In genomic region chr11:12545771-12546170, GRCm38 (mm10) we compare ENCODE assay signal across 35 mouse cellular contexts.
"Had no signal": no experiment of that assay in that cellular context is flagged by ENCODE, and none has a peak within 500 bp of the region (broad histone marks: within the 10 kb centered on the region; RNA-seq: fewer than 3 reads in every experiment).

No protein-coding gene starts in this region.

- H3K9me3 ChIP-seq: heart, embryonic 10.5 days; heart, embryonic 12.5 days; heart, embryonic 13.5 days; heart, embryonic 15.5 days; hindbrain, embryonic 10.5 days; hindbrain, embryonic 12.5 days; hindbrain, embryonic 13.5 days; hindbrain, embryonic 15.5 days; intestine, embryonic 15.5 days; kidney, embryonic 15.5 days had no signal

- H3K4me3 ChIP-seq: heart, embryonic 10.5 days; heart, embryonic 12.5 days; heart, embryonic 13.5 days; heart, embryonic 15.5 days; hindbrain, embryonic 10.5 days; hindbrain, embryonic 12.5 days; hindbrain, embryonic 13.5 days; hindbrain, embryonic 15.5 days; intestine, embryonic 15.5 days; kidney, embryonic 15.5 days; layer of hippocampus, adult 2 months; left cerebral cortex, adult 2 months had no signal

- ATAC-seq: hindbrain, embryonic 16.5 days; hindbrain, postnatal 0 days; inflammation-experienced regulatory T-cells, adult 6 months; intestine, embryonic 15.5 days; intestine, embryonic 16.5 days; intestine, postnatal 0 days had no signal

- H3K27ac ChIP-seq: heart, embryonic 10.5 days; heart, embryonic 13.5 days; heart, embryonic 15.5 days; hindbrain, embryonic 10.5 days; hindbrain, embryonic 12.5 days; hindbrain, embryonic 13.5 days; hindbrain, embryonic 14.5 days; hindbrain, embryonic 15.5 days; hindbrain, postnatal 0 days; intestine, embryonic 15.5 days; kidney, embryonic 15.5 days; kidney, postnatal 0 days; layer of hippocampus, adult 2 months; left cerebral cortex, adult 2 months had no signal

- DNase-seq: heart, postnatal 10 days; heart, postnatal 14 days; heart, postnatal 36 days; heart, postnatal 4 days; kidney, adult 11 months; kidney, adult 18-20 months; kidney, adult 2 months; kidney, adult 8-10 months; kidney, adult 9 months; kidney, postnatal 10 days; kidney, postnatal 14 days; kidney, postnatal 25 days; kidney, postnatal 36 days; kidney, postnatal 4 days; layer of hippocampus, postnatal 36 days had no signal

- H3K4me1 ChIP-seq: heart, embryonic 10.5 days; heart, embryonic 12.5 days; heart, embryonic 13.5 days; heart, embryonic 15.5 days; hindbrain, embryonic 10.5 days; hindbrain, embryonic 12.5 days; hindbrain, embryonic 13.5 days; hindbrain, embryonic 15.5 days; intestine, embryonic 15.5 days; kidney, embryonic 15.5 days had no signal

- H3K9ac ChIP-seq: heart, embryonic 12.5 days; heart, embryonic 13.5 days; heart, embryonic 15.5 days; hindbrain, embryonic 12.5 days; hindbrain, embryonic 13.5 days; hindbrain, embryonic 14.5 days; hindbrain, embryonic 15.5 days; intestine, embryonic 15.5 days; kidney, embryonic 15.5 days had no signal

- H3K4me2 ChIP-seq: heart, embryonic 11.5 days; heart, embryonic 12.5 days; heart, embryonic 13.5 days; heart, embryonic 15.5 days; hindbrain, embryonic 12.5 days; hindbrain, embryonic 13.5 days; hindbrain, embryonic 14.5 days; hindbrain, embryonic 15.5 days; intestine, embryonic 15.5 days; kidney, embryonic 15.5 days had no signal

- H3K27me3 ChIP-seq: heart, embryonic 12.5 days; heart, embryonic 13.5 days; heart, embryonic 15.5 days; hindbrain, embryonic 12.5 days; hindbrain, embryonic 13.5 days; hindbrain, embryonic 15.5 days; intestine, embryonic 15.5 days; kidney, embryonic 15.5 days had no signal

- H3K36me3 ChIP-seq: heart, embryonic 10.5 days; heart, embryonic 12.5 days; heart, embryonic 13.5 days; heart, embryonic 15.5 days; hindbrain, embryonic 10.5 days; hindbrain, embryonic 12.5 days; hindbrain, embryonic 13.5 days; hindbrain, embryonic 15.5 days; intestine, embryonic 15.5 days; kidney, embryonic 15.5 days had no signal
